Mouse (Mus musculus) fat pad, adult 2 months (tissue): ENCODE results near the gene Tpm4.

Experiments used
- DNase-seq: peaks from one replicate; pipeline ENCODE4 v3.0.0-alpha.2; 2011; ENCODE audit warnings: low read depth, low spot score; ENCODE audit errors: extremely low read depth

The Tpm4 gene

GRCm38 (mm10) chr8:72138456-72138855 lies 3.7 kb downstream of the Tpm4 start:
- DNase-seq: no peak

DNA sequence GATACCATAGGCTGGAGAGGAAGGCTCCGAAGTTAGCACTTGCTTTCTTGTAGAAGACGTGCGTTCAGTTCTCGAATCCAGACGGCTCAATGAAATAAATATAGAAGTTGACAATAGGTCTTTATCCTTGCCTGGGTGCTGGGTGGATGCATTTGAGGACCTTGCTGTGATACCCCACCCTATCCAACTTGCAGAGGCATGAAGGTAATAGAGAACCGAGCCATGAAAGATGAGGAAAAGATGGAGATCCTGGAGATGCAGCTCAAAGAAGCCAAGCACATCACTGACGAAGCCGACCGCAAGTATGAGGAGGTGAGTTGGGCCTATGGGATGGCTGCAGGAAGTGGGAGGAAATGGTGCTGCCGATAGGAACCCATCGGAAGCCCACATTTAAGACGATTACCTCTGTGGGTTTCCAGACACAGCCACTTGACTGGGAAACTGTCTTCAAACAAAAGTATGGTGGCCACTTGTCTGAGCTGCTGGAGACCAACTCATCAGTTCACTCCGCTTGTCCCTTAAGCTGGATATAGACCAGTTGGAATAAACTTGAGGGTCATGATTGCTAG lies 8.6 kb downstream of the Tpm4 start:
- no peak for DNase-seq

- DNase-seq: no peak
Measured at GRCm38 (mm10) chr8:72144345-72144975, 9.7 kb downstream of the Tpm4 start.

DNA sequence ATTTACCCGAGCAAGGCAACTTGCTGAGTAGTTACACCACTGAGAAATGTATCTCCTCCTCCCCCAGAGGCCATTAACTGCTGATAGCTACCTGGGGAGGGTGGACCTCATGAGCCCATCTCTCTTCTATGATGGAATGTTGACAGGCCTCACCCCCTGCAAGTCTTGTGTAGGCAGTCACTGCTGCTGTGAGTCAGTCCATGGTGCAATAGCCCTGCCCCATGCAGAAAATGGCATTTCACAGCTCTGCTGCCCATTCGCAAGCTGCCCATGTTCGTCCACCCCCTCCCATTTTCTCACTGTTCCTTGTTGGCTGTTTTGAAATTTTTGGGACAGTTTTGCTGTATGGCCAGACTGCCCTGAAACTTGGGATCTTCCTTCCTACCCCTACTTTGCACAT lies 10.7 kb downstream of the Tpm4 start:
- DNase-seq: no peak

DNA sequence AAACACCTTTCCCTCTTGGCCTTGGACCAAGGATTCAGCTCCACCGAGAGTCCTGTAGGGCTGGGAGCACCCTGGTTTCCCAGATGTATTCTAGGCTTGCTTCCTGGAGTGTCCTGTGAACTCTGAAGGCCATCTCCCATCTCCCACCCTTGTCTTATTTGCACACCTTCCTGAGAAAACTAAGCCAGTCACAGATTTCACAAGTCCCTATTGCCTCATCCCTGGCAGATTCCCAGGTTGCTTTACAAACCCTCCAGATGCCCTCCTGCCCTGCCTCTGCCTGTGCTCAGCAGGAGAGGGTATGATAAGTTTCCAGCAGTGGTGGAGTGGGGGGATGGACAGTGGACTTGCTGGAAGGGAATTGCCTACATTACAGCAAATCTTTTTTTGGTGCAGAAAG lies 11.3 kb downstream of the Tpm4 start:
- DNase-seq: peak; percentile 69

DNA sequence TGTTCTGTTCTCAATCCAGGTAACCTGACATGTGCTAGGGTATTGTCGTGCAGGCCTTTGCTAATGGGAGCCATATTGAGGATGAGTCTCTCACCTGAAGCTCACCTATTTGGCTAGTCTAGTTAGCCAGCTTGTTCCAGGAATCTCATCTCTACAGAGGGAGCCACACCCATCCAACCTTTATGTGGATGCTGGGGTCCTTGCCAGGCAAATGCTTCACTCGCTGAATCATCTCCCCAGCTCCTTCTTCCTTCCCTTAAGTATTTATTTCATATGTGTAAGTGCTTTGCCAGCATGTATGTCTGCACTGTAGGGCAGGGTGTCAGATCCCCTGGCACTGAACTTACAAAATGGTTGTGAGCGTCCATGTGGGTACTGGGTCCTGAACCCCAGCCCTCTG lies 11.8 kb downstream of the Tpm4 start:
- no peak for DNase-seq

DNA sequence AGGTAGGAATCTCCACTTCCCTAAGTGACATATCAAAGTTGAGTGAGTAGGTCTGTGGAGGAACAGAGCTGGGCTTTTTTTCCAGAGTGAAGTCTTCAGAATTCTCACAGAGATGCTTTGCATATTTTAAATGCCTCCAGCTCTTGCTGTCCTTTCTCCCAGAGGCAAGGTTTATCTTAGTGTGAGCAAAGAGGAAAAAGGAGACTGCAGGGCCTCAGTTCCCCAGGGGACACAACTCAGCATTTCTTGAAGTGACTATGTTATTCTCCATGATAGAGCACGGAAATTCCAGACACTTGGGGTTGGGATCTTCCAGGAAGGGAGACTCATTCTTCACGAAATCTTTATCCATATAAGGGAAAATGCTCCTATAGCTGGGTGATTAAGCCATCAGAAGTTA lies 12.5 kb downstream of the Tpm4 start:
- no peak for DNase-seq

GRCm38 (mm10) chr8:72149056-72149455 lies 14.3 kb downstream of the Tpm4 start:
- DNase-seq: no peak

DNA sequence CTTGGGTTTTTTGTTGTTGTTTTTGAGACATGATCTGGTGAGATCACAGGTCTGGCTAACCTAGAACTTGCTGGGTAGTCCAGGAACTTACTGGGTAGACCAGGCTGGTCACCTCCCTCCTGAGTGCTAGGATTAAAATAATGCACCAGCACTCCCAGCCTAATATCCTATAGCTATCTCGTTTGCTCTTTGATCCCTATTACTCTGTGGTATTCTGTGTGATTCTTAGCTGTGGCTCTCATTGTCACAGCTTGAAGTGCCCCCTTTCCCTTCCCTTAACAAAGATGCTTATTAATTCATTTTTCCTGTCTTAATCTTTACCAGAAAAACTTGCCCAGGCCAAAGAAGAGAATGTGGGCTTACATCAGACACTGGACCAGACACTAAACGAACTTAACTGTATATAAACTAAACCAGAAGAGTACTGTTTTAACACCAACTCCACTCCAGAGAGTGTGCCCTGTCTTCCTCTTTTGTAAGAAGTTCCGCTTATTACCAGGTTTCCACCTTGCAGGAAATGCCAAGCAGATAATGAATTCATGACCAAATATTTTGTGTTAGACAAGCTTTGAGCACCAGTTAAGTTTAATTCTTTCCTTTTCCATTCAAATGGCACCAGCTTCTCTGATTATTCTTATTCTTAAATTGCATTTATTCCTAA lies 16.8 kb downstream of the Tpm4 start:
- no peak for DNase-seq

DNA sequence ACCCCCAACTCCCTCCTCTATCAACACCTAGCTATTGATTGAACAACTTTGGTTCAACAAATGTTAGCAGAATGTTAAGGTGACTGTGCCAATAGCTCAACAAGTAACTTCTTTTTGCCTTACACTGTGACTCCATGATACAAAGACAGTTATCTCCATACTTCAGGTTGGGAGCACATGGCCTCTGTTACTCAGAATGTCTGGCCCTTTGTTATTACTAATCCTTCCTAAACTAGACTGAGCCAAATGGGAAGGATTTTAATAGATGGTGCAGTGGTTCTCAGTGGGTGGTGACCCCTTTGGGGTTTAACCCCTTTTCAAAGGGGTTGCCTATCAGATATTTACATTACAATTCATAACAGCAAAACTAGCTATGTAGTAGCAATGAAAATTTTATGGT lies 18.6 kb downstream of the Tpm4 start:
- no peak for DNase-seq

DNA sequence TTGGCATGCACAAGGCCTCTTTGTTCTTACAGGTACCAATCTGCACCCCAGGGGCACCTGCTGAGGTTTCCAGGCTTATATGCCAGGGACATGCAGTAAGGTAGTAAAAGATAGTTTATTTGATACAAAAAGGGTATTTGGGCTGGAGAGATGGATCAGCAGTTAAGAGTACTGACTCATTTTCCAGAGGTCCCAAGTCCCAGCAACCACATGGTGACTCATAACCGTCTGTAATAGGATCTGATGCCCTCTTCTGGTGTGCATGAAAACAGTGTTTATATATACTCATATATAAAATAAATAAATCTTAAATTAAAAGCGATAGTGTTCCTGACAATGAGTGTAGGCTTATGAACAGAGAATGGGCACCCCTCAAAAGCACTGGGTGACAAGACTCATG lies 23.3 kb downstream of the Tpm4 start:
- no peak for DNase-seq

GRCm38 (mm10) chr8:72158726-72159125 lies 24.0 kb downstream of the Tpm4 start:
- no peak for DNase-seq

- DNase-seq: no peak
Measured at GRCm38 (mm10) chr8:72160007-72160406, 25.2 kb downstream of the Tpm4 start.

- peak; percentile 95 for DNase-seq
Measured at GRCm38 (mm10) chr8:72160707-72161697, 26.2 kb downstream of the Tpm4 start, which contains the start of gene Rab8a. Rab8a (plus strand) TSS chr8:72161200.

DNA sequence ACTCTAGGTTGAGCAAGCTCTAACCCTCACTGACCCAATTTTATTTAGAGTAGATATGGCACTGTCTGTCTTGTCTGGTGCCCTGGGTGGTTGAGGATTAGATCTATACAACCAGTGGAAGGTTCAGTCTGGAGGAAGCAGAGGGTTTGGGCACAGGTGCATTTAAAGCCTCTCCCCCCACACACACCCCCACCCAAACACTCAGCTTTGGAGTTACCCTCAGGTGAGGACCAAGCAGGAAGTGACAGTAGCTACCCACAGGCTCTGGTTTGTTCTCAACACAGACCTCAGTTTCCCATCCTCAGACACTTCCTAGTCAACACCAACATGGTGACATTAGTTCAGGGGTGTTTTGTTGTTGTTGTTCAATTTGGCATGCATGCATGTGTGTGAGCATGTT lies 28.0 kb downstream of the Tpm4 start:
- DNase-seq: no peak

DNA sequence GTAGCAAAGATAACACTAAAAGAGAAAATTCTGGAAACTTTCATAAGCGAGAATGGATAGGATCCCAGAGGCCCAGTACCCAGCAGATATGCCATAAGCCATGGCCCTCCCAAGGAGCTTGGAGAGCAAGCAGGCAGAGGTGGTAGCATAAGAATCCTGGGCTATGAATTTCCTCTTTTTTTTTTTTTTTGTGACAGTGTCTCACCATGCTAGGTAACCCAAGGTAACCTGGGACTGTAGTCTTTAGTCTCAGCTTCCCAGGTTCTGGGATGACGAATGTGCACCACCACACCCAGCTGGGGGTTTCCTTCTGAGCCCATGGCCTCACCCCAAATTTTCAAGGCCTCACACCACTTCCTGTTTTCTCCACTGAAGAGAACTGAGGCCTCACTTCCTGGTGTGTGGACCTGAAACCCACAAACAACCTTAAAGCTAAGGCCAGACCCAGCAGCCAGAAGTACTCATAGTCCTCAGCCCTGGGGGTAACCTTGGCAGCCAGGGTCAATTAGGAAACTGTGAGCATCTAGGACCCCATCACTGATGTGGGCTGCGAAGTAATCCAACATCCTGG lies 34.4 kb downstream of the Tpm4 start:
- DNase-seq: no peak

GRCm38 (mm10) chr8:72169681-72170249 lies 35.0 kb downstream of the Tpm4 start:
- no peak for DNase-seq

DNA sequence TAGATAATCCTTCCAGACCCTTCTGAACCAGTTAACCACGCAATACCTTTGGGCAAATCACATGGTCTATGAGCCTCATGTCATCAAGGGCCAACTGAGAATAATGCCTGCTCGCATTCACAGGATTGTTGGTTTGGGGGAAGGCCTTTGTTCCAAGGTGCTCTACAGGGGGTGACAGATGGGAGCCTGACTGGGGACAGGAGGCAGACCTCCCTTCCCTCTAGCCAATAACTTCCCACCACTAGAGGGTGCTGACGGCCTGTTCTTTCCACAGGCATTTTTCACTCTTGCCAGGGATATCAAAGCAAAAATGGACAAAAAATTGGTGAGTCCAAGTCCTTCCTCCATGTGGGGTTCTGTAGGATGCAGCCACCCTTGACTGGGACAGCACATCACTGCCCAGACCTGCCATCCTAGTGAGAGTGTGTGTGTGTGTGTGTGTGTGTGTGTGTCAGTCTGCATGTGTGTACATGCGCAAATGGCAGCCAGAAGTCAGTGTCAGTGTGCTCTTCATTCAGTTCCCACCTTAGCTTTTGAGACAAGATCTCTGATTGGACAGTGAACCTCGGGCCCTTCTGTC lies 42.7 kb downstream of the Tpm4 start:
- no peak for DNase-seq

GRCm38 (mm10) chr8:72183554-72184202 lies 48.9 kb downstream of the Tpm4 start:
- no peak for DNase-seq

- DNase-seq: no peak
Measured at GRCm38 (mm10) chr8:72187793-72188331, 53.1 kb downstream of the Tpm4 start.
